Mouse (Mus musculus) brain, embryonic 18.5 days (tissue): ENCODE results near the gene Atp6v1e2.
A peak's percentile ranks its signal among the peaks of the same experiment; 100 is the strongest.

Experiments used
- DNase-seq: peaks from one replicate; pipeline ENCODE4 v3.0.0-alpha.2; 2012; ENCODE audit warnings: low read depth, low spot score

The Atp6v1e2 gene

DNA sequence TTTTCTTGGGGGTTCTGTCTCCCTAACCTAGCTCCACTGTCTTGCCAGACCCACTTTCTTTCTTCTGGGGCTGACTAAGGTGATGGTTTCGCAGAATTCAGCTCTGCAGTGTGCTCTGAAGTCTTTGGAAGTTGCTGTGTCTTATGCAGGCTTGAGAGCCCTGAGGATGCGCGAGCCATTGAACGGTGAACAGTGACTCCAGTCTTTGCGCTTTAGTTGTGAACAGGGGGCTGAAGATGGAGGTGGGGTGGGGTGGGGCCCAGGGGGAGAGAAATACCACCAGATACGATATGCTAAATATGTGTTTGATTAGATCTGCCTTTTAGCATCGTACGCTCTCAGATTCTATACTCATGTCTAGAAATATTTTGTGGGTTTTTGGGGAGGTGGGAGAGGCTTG is 17.4 kb upstream of the Atp6v1e2 start:
- no peak for DNase-seq

- peak; percentile 69 for DNase-seq
Observed at GRCm38 (mm10) chr17:86964502-86964901, 16.8 kb upstream of the Atp6v1e2 start.

- DNase-seq = no peak
Observed at GRCm38 (mm10) chr17:86964041-86964440, 16.3 kb upstream of the Atp6v1e2 start.

- DNase-seq = no peak
Observed at GRCm38 (mm10) chr17:86963586-86963902, 15.8 kb upstream of the Atp6v1e2 start.

GRCm38 (mm10) chr17:86962894-86963585 is 15.3 kb upstream of the Atp6v1e2 start, which contains the start of gene Rhoq:
Gene Rhoq, plus strand, starts transcription at chr17:86963082.
- peak; percentile 66 for DNase-seq

DNA sequence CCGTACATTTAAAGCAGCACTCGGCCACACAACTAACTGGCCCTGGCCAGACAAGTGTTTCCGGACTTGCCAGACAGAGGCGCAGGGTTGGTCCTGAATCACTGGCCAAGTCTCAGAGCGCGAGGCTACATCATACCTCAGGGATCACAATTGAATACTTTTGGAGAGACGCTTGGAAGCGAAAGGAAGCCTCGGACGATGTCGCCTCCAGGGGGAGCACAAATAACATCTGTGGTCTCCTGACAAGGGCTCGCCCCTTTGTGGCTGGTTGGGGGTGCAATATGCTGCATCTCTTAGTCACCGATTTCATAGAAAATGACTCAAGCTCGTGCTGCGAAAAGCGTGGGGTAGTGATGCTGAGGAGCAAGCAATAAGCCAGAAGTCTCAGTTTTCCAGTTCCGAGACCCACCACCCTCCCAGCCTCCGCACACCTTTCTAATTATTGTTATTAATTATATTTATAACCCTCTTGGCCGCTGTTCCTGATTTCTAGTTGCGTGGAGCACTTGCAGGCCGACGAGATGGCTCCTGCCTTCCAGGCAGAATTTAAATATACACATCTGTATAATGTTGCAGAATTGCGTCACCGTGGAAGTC is 14.7 kb upstream of the Atp6v1e2 start:
- peak; percentile 58 for DNase-seq

GRCm38 (mm10) chr17:86961301-86961841 is 13.7 kb upstream of the Atp6v1e2 start:
- DNase-seq = no peak

- DNase-seq = no peak
Observed at GRCm38 (mm10) chr17:86957968-86958367, 10.3 kb upstream of the Atp6v1e2 start.

- DNase-seq = no peak
Observed at GRCm38 (mm10) chr17:86957239-86957638, 9.5 kb upstream of the Atp6v1e2 start.

DNA sequence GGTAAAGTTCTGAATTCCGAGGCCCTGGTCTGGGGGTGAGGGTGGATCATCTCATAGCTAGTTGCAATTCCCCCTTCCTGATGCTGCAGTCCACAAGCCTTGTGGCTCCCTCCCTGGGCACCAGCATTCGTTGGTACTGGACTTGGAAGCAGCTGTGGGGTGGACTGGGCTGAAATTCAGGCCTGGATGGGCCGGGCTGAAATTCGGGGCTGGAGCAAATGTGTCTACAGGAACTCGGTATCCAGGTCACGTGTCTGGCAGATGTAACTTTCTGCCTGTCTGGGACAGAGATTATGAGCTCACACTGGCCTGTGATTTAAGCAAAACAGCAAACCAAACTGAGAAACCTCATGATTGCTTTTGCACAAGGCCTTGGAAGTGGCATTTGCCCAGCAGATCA is 1.1 kb upstream of the Atp6v1e2 start:
- no peak for DNase-seq

- DNase-seq = no peak
Observed at GRCm38 (mm10) chr17:86946078-86946477, 1.6 kb downstream of the Atp6v1e2 start.

DNA sequence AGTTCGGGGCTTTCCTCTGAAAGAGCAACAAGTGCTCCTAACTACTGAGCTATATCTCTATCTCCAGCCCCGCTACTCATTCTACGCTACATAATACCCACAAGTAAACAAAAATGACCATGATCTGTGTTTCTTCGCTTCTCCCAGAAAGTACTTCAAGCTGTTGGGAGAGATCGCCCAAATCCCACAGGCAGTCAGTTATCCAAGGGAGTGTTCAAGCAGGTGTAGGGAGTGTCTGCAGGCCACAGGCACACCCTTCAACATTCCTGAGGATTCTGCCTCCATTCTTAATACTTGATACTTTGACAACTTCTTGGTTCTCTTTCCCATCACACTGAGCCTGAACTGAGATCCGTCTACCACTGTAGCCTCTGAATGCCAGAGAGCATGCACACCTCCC is 4.5 kb downstream of the Atp6v1e2 start:
- no peak for DNase-seq

DNA sequence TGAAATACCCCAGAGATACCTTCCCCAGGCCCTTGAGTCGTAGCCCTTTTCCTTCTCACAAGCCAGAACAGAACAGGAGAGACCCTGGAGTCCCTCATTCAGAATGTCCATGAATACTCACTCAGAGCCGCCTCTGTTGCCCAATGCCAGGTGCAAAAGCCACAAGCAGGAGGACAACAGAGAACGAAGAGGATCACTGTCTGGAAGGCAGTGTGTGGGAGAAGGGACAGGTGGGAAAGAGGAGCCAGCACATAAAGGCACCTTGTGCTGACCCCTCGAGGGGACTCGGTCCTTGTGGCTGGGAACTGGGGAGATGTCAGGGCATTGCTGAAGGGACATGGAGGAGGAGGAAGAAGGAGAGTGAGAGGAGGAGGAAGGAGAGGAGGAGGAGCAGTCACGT is 5.6 kb downstream of the Atp6v1e2 start:
- no peak for DNase-seq

GRCm38 (mm10) chr17:86938683-86939082 is 9.0 kb downstream of the Atp6v1e2 start:
- DNase-seq = no peak

- DNase-seq = peak; percentile 71
Observed at GRCm38 (mm10) chr17:86937497-86938155, 10.1 kb downstream of the Atp6v1e2 start.

- DNase-seq = no peak
Observed at GRCm38 (mm10) chr17:86937064-86937463, 10.6 kb downstream of the Atp6v1e2 start.

DNA sequence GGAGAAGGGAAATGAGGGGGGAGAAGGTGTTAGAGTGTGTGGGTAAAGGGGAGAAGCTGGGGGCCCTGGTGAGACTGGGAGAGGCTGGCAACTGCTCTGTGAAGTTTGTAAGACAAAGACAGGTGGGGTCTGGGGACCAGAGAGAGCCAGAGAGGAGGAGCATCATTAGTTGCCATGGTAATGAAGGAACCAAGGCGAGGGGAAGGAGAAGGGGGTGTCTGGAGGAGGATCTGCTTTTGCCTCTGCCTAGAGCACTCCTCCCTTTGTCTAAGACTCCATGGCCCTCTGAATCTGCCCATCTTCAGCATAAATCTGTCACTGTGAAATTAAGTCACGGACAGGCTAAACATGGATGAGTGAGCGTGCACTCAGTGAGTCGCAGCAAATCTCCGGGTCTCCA is 14.8 kb downstream of the Atp6v1e2 start:
- peak; percentile 47 for DNase-seq

- no peak for DNase-seq
Observed at GRCm38 (mm10) chr17:86929981-86930380, 17.7 kb downstream of the Atp6v1e2 start.

- DNase-seq = no peak
Observed at GRCm38 (mm10) chr17:86929355-86929754, 18.3 kb downstream of the Atp6v1e2 start.

- DNase-seq = no peak
Observed at GRCm38 (mm10) chr17:86926836-86927235, 20.9 kb downstream of the Atp6v1e2 start.

GRCm38 (mm10) chr17:86924679-86925078 is 23.0 kb downstream of the Atp6v1e2 start:
- no peak for DNase-seq

GRCm38 (mm10) chr17:86919729-86920128 is 28.0 kb downstream of the Atp6v1e2 start:
- DNase-seq = no peak

DNA sequence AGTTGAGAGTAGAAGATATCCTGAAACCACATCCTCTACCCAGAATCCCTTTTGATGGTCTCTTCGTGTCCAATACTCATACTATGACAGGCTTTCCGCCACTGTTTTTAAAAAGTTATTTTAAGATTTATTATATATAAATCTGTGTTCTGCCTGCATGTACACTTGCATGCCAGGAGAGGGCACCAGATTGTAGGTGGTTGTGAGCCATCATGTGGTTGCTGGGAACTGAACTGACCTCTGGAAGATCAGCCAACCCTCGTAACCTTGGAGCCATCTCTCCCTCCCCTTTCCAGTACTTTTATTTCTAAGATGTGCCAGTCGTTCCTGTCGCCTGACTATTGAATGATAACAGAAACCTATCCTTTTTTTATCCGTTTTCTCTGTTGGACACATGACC is 28.9 kb downstream of the Atp6v1e2 start:
- DNase-seq = no peak
